Mouse (Mus musculus) urinary bladder, postnatal 10 days (tissue): ENCODE measurements around the gene Pomt2.
"Not testable (repeated sequence)": the region's sequence is repeated elsewhere in the genome, so short reads cannot be mapped to it uniquely, and the experiment has no call there.

Experiments
- DNase-seq: peaks from one replicate; pipeline ENCODE4 v3.0.0; 2022; ENCODE audit warnings: low spot score

Pomt2 gene

DNA sequence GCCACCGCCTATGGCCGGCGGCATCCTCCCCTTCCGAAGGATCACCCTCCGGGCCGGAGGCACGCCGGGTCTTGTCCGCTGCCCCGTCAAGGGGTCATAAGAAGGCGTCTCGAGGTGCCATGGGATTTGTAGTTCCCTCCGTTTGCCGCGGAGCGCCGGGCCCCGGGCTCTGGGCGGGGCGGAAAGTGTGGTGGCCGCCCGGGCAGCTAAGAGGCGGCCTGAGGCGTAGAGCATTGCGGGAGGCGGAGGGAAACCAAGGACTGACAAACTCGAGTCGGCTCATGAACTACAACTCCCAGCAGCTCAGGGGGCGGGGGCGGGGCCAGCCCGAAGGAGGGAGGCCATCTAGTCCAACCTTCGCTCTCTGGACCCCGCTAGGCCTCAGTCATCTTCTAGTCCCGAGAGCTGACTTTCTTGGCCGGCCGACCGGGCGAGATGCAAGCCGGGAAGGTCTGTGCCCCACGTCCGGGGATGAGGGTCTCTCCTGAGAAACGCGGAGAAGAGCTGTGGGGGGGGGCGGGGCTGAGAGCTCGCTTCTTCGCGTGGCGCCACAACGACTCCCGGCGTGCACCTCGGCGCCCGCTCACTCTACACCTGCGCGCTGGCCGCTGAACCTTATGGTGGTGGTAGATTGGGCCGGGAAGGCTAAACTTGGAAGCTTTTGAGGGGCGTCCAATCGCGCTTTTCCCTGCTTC, at the start of gene Pomt2:
Gene Pomt2 (minus strand): TSS at position 574 of the 695 bp plus-strand sequence.
- peak; percentile 68 for DNase-seq

DNA sequence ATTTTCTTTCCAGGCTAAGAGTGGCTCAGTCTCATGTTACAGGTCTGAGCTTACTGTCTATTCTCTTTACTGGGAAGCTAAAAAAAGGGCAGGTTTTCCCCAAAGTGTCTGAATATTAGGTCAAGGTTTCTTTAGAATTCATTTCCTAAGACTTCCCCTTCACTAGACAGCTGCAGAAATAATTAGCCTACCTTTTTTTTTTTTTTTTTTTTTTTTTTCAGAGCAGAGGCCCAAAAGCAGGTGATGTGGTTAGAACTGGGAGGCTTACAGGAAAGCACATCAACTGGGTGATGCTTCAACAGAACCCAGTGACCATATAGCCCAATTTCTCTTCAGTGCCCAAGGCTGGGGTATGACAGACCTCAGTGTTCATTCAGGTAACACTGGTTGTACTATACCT, 48.5 kb upstream of the Pomt2 start:
- no peak for DNase-seq

DNA sequence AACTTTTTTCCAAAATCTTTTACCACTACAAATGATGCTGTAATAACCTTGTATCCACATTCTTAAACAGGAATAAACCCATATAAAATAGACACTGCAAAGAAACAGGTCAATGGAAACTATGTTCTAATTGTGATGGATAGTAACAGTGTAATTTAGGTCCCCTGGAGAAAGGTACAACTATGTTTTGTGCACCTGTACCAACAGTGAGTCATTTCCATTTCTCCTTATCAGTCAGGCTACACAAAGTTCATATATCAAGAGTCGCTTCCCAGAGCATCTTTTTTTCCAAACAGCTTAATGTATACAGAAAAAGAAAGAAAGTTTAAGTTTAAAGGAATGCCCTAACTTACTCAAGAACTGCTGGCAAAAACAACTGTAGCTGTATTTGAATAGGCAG, 47.3 kb upstream of the Pomt2 start:
- no peak for DNase-seq

DNA sequence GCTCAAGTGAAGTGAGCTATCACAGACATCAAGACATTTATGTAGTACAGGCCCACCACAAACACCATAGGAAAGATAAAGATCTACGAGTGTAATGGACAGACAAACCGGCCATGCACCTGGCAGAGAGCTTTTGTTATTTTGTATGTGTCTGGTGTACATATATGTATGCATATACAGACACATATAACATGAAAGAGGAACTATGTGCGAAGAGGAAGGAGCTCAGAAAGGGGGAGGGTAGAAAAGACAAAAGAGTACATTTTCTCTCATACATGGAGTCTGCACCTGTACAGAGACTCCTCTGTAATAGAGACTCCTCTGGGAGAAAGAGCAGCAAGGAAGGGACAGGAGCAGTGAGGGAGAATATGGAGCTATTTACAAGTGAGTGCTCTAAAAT, 45.2 kb upstream of the Pomt2 start:
- DNase-seq, result no peak

DNA sequence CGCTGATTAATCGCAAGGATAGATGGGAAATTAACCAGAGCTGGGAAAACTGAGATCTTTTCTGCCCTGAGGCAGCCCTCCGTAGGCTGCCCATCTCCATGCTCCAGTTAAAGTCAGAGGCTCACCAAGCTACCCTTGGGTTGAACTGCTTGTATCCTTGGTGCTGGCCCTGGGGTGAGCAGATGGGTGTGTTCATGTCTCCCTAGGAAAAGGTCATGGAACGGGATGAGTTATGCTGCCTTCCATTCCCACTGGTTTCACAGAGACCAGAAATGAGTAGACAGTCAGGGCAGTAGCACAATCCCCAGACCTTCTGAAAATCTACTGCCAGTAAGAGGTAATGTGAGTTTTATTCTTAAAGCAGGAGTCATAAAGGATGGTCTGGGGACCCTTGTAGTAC, 29.9 kb upstream of the Pomt2 start:
- no peak for DNase-seq

DNA sequence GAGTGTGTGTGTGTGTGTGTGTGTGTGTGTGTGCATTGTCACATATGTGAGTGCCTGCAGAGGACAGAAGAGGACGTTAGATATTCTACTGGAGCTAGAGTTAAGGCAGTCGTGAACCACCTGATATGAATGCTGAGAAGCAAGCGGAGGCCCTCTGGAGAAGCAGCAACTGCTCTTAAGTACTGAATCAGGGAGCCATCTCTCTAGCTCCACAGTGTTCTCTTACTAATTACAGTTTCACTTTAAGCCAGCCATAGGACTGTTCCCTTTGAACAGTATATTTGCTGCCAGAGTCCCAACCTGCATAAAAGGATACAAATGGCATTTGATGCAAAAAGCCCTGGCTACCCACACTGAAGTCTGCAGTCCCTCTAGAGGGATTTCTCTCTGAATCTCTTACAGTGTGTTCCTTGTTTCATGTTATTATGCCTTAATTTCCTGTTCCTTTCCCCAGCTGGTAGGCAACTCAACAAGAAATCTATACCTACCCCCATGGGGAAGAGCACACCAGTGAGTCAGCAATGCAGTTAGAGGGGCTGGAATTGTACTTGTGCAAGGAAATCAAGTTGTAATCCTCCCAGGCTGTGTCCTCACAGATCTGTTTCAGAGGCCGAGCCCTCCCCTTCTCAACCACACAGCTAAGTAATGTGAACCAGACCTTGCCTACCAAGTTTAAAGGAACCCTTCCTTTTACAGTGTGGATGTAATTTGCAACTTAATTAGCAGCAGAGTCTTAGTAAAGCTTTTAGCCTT, 27.6 kb upstream of the Pomt2 start:
- DNase-seq, result no peak

DNA sequence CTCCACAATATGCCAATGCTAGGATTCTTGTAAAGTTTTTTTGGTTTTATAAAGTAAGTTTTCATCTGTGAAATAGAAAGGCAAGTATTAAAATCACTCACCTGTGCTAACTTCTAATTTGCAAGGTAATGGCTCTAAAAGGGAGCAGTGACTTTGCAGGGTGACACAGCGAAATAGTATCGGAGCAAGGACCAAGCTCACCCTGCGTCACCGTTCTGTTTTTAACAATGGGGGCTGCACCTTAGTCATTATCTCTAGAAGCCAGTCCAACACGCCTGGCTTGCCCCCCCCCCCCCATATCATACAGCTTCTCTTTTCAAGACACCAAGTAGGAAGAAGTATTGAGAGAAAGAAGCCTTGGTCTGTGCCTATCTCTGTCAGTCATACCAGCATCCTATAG, 13.0 kb upstream of the Pomt2 start:
- DNase-seq, result no peak

DNA sequence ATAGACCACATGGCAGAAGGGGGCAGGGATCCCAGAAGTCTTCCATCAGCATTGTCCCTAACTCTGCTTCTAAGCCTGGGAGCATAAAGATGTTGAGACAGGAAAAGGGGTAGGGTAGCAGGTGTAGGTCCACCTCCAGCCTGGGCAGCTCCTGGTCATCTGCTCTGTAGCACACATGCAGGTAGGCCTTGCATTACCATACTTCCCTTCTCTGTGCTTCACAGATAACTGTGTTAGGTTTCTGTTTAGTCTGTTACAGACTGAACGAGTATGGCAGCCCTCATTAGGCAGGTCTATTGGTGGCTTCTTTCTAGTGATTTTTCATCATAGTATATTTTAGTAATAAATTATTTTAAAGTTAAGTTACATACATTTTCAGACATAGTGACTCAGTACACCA, 12.5 kb upstream of the Pomt2 start:
- no peak for DNase-seq

DNA sequence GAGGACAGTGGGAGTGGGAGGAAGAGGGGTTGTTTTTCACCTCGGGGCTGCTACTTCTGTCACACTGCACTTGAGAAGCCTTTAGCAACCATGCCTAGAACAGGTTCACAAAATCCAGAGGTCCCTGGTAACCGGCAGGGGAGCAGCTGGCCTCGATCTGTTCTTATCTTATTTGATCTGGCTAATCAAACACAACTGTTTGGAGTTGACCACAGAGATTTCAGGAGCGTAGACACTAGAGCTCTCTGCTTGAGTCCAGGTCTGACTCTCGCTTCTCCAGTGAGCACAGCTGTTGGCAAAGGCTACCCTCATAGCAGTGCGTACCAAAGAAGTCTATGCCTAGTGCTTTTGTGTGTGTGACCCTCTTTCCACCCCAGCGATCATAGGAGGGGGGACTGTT, 10.3 kb upstream of the Pomt2 start:
- DNase-seq, result no peak

DNA sequence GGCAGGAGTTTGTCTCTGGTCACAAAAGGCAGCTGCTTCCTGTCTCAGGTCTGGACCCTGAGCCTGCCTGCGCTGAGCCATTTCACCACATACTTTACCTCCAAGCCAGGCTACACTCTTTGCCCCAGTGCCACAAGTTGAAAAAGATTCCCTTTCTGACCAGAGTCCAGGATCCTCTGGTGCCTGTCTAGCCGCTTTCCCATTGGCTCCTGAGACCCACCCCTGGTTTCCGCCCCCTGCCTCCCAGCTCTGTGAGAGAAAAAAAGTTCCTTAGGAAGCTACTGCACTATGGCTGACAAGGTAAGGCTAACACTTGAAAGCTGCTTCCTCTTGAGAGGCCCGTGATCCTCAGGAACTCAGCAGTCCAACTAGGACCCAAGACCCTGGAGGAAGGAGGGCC, 9.6 kb upstream of the Pomt2 start:
- no peak for DNase-seq

DNA sequence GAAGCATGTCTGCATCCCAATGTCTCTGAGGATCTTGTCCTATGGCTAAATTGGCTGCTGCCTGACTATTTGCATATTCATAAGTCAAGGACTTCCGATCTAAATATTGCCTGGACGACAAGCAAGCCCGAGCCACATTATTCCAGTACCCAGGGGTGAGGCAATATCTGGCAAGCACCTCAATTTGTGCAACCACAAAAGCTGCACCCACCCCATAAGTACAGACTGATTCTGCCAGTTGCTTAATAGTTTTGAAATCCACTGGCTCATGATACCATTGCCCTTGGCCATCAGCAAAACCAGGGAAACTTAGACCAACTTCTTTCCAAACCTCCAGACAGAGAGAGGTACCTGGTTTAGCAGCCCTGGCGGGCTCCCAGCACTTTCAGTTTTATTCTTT, 6.7 kb upstream of the Pomt2 start:
- DNase-seq, result not testable (repeated sequence)

DNA sequence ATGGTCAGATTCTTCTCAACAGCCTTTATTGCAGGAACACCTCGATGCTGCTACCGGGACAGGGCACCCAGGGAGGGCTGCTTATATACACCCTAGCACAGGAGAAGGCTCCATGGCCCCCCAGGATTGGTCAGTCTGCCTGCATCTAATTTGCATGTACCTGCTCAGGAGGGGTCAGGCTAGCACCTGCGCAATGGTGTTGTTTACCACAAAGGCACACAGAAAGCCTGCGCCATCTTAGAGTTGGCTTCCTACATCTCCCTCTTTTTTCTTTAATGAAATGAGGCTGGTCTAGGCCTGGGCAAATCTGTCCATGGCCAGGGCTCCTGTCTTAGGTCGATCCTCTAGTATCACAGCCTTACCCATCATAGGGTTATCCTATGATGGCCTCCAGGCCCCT, 1.7 kb upstream of the Pomt2 start:
- no peak for DNase-seq

DNA sequence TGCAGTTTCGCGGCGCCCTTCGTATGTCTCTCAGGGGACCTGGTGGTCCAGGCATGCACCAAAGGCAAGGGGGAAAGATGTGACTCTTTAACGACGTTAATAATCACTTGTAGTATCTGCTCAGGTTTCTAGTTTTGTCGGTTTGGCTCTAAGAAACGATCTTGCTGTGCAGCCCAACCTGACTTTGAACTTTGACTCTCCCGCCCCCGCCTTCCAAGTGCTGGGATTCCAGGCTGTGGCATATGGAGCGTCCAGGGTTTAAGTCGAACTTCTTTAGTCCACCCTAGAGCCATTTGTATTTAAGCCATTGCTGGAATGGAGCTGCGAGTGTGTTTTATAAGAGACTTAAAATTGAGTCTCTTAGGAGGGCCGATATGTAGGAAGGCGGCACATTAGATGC, 368 bp upstream of the Pomt2 start:
- DNase-seq, result no peak

DNA sequence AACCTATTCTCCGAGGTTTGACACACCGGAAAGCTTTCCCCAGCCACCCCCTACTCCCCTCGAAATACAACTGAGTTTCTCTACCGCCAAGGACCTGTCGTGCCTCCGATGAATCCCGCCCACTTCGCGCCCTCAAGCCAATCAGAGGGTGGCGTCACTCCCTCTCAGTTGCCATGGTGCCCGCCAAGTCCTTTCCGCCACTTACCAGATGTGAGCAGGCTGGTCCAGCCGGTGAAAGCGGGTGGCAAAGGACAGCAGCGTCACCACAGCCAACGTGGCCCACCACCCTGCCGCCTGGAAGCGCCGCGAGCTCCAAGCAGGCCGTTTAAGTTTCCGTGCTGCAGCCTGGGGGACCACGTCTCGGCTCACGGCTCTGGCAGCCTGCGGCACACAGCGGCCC, 802 bp downstream of the Pomt2 start, which contains the start of gene Gstz1:
Gene Gstz1 (plus strand): TSS at position 200 of the 400 bp plus-strand sequence.
- DNase-seq, result peak; percentile 63

DNA sequence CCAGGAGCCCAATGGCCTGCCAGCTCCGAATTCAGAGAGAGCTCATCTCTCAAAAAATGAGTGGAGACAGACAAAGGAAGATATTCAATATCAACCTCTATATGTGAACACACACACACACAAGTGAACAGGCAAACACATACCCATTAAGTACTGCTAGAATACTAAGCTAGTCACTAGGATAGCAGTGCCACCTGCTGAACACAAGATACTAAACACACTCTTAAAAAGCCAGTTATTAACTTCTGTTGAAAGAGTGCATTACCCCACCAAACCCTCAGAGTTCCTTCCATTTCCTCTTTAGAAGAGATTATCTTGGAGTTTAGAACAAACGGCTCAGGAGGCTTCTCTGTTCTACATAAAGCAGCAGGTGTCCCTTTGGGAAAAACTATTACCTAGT, 5.6 kb downstream of the Pomt2 start:
- no peak for DNase-seq

DNA sequence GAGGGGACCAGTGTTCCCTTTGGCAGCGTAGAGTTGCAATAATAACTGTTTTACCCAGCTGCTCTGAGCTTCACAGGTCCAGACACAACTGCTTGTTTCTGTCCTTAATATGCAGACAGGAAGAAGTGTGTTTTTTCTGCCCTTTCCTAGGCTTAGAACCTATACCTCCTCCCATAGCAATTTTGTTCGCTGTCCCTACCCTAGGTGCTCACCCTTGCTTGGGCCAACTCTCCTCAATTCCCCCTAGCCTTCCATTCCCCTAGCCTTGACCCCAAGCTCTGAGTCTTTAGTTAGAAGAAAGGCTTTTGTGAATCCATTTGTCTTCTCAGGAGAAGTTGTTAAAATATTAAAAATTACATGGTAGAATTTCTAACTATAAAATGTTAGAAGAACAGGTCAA, 9.0 kb downstream of the Pomt2 start:
- no peak for DNase-seq

DNA sequence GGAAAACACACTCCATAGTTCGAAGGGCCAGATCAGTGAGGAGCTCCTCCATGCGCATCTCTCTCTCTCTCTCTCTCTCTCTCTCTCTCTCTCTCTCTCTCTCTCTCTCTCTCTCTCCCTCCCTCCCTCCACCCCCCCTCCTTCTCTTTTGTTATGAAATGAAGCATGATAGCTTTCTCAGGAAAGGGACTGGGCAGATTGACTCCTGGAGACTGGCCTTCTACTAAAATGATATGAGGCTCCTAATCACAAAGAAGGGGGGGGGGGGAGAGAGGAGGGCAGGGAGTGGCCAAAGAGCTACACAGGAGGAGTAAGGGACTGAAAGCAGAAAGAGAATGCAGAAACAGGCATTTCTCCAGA, 9.4 kb downstream of the Pomt2 start:
- DNase-seq, result no peak

DNA sequence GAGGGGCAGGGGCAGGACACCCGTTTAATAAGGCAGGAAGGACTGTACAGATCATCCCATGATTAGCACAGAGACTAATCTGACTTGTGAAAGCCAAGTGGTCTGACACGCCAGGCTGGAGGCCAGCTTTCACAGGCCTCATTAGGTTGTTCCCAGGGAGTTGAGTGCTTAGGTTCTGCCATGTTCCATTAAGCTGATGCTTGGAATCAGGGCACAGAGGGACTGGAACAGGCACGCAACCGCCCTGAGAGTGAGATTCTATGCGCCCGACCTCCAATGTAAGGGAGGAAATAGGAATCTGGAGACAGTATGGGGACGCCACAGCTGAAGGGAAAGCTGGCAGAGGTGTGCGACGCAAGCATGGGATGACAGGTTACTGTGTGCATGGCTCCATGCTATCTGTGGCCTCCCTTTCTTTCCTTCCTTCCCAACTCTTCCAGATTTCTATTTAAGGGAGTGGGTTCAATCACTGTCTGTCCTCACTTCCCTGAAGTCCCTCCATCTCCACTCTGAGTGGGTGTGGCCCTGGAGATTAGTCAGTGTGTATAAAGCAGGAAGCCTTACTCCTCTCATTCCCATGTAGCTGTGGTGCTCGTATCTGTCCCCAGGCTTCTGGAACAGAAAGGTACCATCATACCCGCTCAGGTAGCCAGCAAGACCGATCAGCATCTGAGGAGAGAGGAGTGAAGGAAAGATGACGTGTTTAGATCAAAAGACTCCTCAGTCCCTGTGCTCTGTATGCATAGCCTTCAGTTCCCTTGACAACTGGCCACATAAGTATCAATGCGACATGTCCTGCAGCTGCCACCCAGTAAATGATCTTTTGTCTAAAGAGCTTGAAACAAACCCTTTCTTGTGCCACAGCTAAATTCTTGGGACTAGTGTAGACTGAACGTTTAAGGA, 10.1 kb downstream of the Pomt2 start:
- no peak for DNase-seq

DNA sequence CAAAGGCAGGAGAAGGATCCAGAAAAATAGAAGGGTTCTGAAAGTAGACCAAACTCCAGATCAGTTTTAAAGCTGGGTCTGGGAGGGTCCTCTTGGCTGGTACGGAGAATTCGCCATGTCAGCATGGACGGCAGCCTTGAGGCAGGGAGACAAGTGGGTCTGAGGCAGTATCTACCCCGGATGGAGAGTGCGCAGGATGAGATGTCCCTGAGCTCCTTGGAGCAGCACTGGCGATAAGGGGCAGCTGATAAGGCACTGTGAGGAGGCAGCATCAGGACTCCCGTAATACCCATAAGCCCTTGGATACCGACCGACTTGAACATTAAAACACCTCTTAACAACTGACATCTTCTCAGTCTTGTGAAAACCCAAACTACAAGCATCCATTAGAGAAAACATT, 15.0 kb downstream of the Pomt2 start:
- DNase-seq, result no peak

DNA sequence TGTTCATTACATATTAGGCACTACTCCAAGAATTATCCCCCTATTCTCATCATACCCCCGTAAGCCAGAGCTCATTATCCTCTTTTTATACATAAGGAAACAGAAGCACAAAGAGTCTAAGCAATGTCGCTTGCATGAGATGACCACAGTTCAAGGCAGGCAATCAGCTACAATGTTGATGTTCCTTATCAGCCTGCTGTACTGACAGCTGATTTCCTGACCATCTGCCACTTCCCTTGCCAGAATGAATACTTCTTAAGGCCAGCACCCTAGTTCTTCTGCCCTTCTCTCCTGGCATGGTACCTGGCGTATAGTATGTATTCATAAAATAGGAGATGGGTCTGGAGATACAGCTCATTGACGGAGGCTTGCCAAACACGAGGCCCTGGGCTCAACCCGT, 15.6 kb downstream of the Pomt2 start:
- DNase-seq, result no peak

DNA sequence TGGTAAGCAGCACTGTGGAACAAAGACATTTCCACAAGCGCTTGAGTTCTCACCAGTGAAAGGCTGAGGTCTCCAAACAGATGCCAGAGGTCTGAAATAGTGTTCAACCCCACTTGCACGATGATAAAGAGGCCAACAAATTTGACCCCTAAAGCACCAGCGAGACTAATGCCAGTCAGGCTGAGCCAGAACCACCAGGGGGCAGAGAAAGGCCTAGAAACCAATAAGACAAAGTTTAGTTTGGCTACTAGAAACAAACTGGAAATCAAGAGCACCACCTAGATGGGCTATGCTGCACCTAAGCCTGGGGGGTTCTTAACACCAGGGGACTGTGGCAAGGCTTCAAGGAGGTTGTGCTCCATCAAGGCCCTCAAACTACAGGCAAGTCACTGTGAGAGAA, 16.1 kb downstream of the Pomt2 start:
- no peak for DNase-seq

DNA sequence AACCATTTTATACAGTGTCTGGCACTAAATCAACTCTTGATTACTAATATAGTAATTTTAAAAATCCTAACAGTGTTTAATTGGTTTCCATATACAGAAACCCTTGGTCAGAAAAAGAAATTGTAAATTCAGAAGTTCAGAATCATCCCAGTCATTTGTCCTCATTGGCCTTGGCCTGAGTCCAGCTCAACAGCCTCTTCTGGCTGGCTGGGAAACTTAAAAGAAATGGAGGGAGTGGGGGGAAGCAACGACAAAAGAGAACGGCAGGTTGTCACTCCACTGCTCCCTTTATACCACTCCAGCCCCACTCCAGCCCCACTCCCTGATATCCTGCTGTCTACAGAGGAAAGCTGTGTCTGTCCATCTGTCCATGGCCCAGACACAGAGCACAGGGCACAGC, 16.6 kb downstream of the Pomt2 start:
- no peak for DNase-seq

DNA sequence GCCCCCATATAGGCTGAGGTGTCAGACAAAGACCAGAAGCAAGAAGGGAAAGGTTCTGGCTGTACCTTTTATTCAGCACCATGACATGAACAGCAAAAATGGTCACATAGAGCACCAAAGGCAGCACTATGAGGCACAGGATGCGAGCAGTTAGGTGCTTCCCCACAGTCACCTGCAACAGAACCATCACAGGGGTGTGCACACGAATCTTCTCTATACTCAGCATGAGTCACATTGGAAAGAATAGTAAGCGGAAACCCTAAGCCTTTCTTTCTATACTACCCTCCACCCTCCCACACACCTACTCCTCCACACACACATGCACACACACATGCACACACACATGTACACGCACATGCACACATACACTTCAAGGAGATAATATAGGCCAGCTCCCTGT, 17.5 kb downstream of the Pomt2 start:
- no peak for DNase-seq
